In the genomic region with DNA sequence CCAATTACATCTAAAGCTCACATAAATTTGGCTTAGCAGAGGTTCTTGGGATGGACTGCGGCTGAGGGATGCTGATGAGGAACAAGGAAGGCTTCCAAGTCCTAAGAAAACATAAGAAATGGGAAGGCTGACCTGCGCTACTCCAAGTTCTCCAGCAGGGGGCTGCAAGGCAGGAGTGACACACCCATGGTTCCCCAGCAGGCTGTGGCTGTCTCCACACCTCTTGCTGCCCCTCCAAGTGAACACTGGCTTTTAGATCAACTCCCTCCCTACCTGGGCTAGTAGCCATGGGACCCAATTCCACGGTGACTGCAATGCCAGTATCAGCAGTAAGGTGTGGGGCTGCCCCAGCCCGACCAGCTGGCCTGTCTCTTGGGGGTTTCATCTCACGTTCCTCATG, we compare ENCODE assay signal across 8 mouse cellular contexts. TPM values are rescaled to one million over a fixed set of nuclear protein-coding genes. Genes with fewer than 3 reads are reported as not detected.
DNase-seq lines count a peak whose midpoint lies in the region; ATAC-seq and TF ChIP-seq lines count a peak whose summit lies in the region.

No protein-coding gene starts in this region.

- no peak overlapping the region for H3K9ac ChIP-seq in forebrain, embryonic 16.5 days (replicated peaks; ENCODE audit: low read depth, low read length)
- no peak overlapping the region for H3K9ac ChIP-seq in midbrain, embryonic 14.5 days (replicated peaks; ENCODE audit: low read length)

- peak; percentile 56 to 57 for DNase-seq in left cerebral cortex, adult 2 months (ENCODE audit: extremely low spot score in 1 of 2, low spot score in 2 of 2)
- DNase-seq in left cerebral cortex, adult 11 months (ENCODE audit: low spot score) = no peak
- peak; percentile 48 for DNase-seq in cerebellum, adult 11 months
- DNase-seq in hindlimb bud, embryonic 11.5 days (ENCODE audit: extremely low spot score, low read depth, low spot score) = peak; percentile 37
- DNase-seq in limb, embryonic 10.5 days (ENCODE audit: low spot score) = peak; percentile 75
- DNase-seq in midbrain, embryonic 14.5 days = peak; percentile 81
- peak; percentile 36 to 60 for DNase-seq in spleen, postnatal 10 days (ENCODE audit: low spot score in 2 of 2)

- H3K27me3 ChIP-seq in forebrain, embryonic 16.5 days (replicated peaks; ENCODE audit: control insufficient read depth, insufficient read depth, low read length) = no peaks in the 10 kb centered on the region
- no peaks in the 10 kb centered on the region for H3K27me3 ChIP-seq in limb, embryonic 10.5 days (ENCODE audit: low read depth, poor library complexity, severe bottlenecking)
- no peaks in the 10 kb centered on the region for H3K27me3 ChIP-seq in midbrain, embryonic 14.5 days (ENCODE audit: control insufficient read depth, insufficient read depth, low read length)

- intact Hi-C loops in left cerebral cortex, adult 2 months (cut with DNase I) = loop anchor here (2.0 to 5.0 kb wide), 2 partner anchors 137 to 385 kb away; no protein-coding TSS in a partner anchor

- H3K4me2 ChIP-seq in forebrain, embryonic 16.5 days (ENCODE audit: low read length) = no peak overlapping the region
- H3K4me2 ChIP-seq in midbrain, embryonic 14.5 days (ENCODE audit: low read length) = no peak overlapping the region

- H3K4me1 ChIP-seq in forebrain, embryonic 16.5 days (replicated peaks; ENCODE audit: control insufficient read depth, insufficient read depth, low read length) = no peaks in the 10 kb centered on the region
- H3K4me1 ChIP-seq in limb, embryonic 10.5 days = peaks cover 7% of the 10 kb centered on the region; the same call in 1 of the 2 replicates
- H3K4me1 ChIP-seq in midbrain, embryonic 14.5 days (ENCODE audit: control insufficient read depth, insufficient read depth, low read length) = no peaks in the 10 kb centered on the region

- no peak overlapping the region for H3K4me3 ChIP-seq in left cerebral cortex, adult 2 months
- no peak overlapping the region for H3K4me3 ChIP-seq in forebrain, embryonic 16.5 days (replicated peaks; ENCODE audit: low read length)
- no peak overlapping the region for H3K4me3 ChIP-seq in limb, embryonic 10.5 days
- H3K4me3 ChIP-seq in midbrain, embryonic 14.5 days (replicated peaks; ENCODE audit: low read depth, low read length) = no peak overlapping the region

- no peak overlapping the region for H3K27ac ChIP-seq in left cerebral cortex, adult 2 months
- H3K27ac ChIP-seq in forebrain, embryonic 16.5 days (ENCODE audit: low read length) = no peak overlapping the region
- H3K27ac ChIP-seq in limb, embryonic 10.5 days = no peak overlapping the region
- no peak overlapping the region for H3K27ac ChIP-seq in midbrain, embryonic 14.5 days (replicated peaks; ENCODE audit: low read depth, low read length)

- whole genome bisulfite sequencing in forebrain, embryonic 16.5 days = 46% methylated on average over 5 of the region's 5 CpGs
- 56% methylated on average over 5 of the region's 5 CpGs for WGBS in limb, embryonic 10.5 days
- WGBS in midbrain, embryonic 14.5 days = 48% methylated on average over 5 of the region's 5 CpGs

- H3K9me3 ChIP-seq in forebrain, embryonic 16.5 days (ENCODE audit: control insufficient read depth, low read length) = no peaks in the 10 kb centered on the region
- H3K9me3 ChIP-seq in limb, embryonic 10.5 days (replicated peaks) = no peaks in the 10 kb centered on the region
- H3K9me3 ChIP-seq in midbrain, embryonic 14.5 days (ENCODE audit: control insufficient read depth, low read length) = no peaks in the 10 kb centered on the region

- peaks cover 14% of the 10 kb centered on the region for H3K36me3 ChIP-seq in forebrain, embryonic 16.5 days (ENCODE audit: control insufficient read depth, insufficient read depth)
- H3K36me3 ChIP-seq in limb, embryonic 10.5 days = peaks cover 48% of the 10 kb centered on the region
- H3K36me3 ChIP-seq in midbrain, embryonic 14.5 days (ENCODE audit: control insufficient read depth, insufficient read depth, low read length) = peaks cover 42% of the 10 kb centered on the region

- ATAC-seq in forebrain, embryonic 16.5 days = peak; percentile 51; the same call in 1 of the 2 replicates
- ATAC-seq in midbrain, embryonic 14.5 days (ENCODE audit: low FRiP score, low TSS enrichment) = no peak; the same call in 1 of the 2 replicates

- TF ChIP-seq CTCF in left cerebral cortex, adult 2 months (IDR thresholded peaks at IDR 0.05) = peak; percentile 85

RNA-seq across cellular contexts. Expression of gene Acp6, which starts 43.4 kb away (rescaled TPM):
- total RNA-seq in left cerebral cortex, adult 2 months (2021) = 10 to 100 TPM; 26.1 to 32.1 TPM
- polyA plus RNA-seq in forebrain, embryonic 16.5 days (2015; fragmentation: Nextera tagmentation; extraction: Ambion mirVana) = 29.4 TPM in 2 replicates
- 36.4 and 39.1 TPM in 2 replicates for polyA plus RNA-seq in limb, embryonic 10.5 days (2016; fragmentation: Nextera tagmentation; extraction: Ambion mirVana)
- 11.4 and 11.7 TPM in 2 replicates for polyA plus RNA-seq in midbrain, embryonic 14.5 days (2014; fragmentation: Nextera tagmentation; extraction: Ambion mirVana)
